Mouse (Mus musculus) hindbrain, embryonic 10.5 days (tissue): ENCODE measurements at regions not wholly inside any gene's neighbourhood (a gene's known extent, or its start where the extent isn't known, plus 50 kb on each side); places are given as distances from the start of the nearest gene placed in this dataset.

Source experiments
- DNase-seq: peaks from one replicate; pipeline ENCODE4 v3.0.0-alpha.2; 2017; ENCODE audit warnings: low spot score
- H3K27ac ChIP-seq: fragments of 300-500 bp; sonication (generic); 2 replicates; pipeline ENCODE4 v1.5.1; 2016; ENCODE audit warnings: mild to moderate bottlenecking, moderate library complexity
- H3K27me3 ChIP-seq: fragments of 300-500 bp; sonication (generic); 2 replicates; pipeline ENCODE4 v1.6.1; 2016; ENCODE audit warnings: mild to moderate bottlenecking; ENCODE audit not compliant: poor library complexity, insufficient read depth, severe bottlenecking
- H3K36me3 ChIP-seq: fragments of 300-500 bp; sonication (generic); 2 replicates; pipeline ENCODE4 v1.6.1; 2016; ENCODE audit warnings: mild to moderate bottlenecking, moderate library complexity
- H3K4me1 ChIP-seq: fragments of 300-500 bp; sonication (generic); replicated peaks from 2 replicates; pipeline ENCODE4 v1.6.1; 2016; ENCODE audit warnings: mild to moderate bottlenecking
- H3K4me3 ChIP-seq: fragments of 300-500 bp; sonication (generic); 2 replicates; pipeline ENCODE4 v1.5.1; 2016; ENCODE audit warnings: mild to moderate bottlenecking, moderate library complexity
- H3K9me3 ChIP-seq: fragments of 300-500 bp; sonication (generic); 2 replicates; pipeline ENCODE4 v1.6.1; 2016; ENCODE audit warnings: mild to moderate bottlenecking, moderate library complexity
- WGBS: fragments of 180-500 bp; shearing (Covaris S2); methylation state at CpG from one replicate; pipeline ENCODE4 v1.1.7; 2016; 5-methylcytosine and 5-hydroxymethylcytosine counted together

DNA sequence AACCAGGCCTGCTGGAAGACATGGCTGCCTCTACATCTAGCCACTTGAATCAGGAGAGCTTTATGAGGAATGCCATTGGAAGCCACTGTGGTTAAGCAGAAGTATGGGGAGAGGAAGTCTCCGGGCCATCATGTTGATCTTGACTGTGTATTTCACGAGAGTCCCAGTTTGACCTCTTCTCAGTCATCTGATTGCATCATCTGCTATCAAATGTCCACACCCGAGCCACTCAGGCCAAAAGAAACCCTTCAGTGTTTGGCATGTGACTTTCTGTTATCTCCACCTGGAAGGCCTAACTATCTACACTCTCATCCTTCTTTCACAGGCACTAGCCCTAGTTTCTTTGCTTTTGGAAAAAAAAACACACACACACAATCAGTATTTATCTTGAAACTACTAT, 186.9 kb upstream of the Id2 start:
- Histone ChIP-seq H3K27me3 (no peaks in the 10 kb centered on the region), H3K9me3 (no peaks in the 10 kb centered on the region), H3K4me3 (no peak overlapping the region), H3K36me3 (no peaks in the 10 kb centered on the region), H3K27ac (no peak overlapping the region), H3K4me1 (peaks cover 6% of the 10 kb centered on the region)
- no peak for DNase-seq
- WGBS: 79% methylated on average over 3 of the region's 3 CpGs

DNA sequence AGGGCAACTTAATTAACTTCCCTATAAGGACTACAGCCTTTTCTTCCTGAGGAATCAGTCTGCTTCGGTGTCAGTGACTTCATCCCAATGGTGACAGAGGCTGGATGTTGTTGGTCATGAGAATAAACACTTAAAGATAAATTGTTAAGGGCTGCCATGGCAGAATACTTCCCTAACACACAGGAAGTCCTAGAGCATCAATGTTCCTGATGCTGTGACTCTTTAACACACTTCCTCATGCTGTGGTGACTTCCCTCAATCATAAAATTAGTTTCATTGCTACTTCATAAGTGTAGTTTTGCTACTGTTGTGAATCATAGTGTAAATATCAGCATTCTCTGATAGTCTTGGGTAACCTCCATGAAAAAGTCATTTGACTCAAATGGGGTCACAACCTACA, 184.5 kb upstream of the Id2 start:
- Histone ChIP-seq H3K4me3 (no peak overlapping the region), H3K9me3 (no peaks in the 10 kb centered on the region), H3K27me3 (no peaks in the 10 kb centered on the region), H3K36me3 (no peaks in the 10 kb centered on the region), H3K4me1 (peaks cover 6% of the 10 kb centered on the region), H3K27ac (no peak overlapping the region)
- WGBS: 71% methylated on average over 1 of the region's 1 CpGs
- DNase-seq: no peak

DNA sequence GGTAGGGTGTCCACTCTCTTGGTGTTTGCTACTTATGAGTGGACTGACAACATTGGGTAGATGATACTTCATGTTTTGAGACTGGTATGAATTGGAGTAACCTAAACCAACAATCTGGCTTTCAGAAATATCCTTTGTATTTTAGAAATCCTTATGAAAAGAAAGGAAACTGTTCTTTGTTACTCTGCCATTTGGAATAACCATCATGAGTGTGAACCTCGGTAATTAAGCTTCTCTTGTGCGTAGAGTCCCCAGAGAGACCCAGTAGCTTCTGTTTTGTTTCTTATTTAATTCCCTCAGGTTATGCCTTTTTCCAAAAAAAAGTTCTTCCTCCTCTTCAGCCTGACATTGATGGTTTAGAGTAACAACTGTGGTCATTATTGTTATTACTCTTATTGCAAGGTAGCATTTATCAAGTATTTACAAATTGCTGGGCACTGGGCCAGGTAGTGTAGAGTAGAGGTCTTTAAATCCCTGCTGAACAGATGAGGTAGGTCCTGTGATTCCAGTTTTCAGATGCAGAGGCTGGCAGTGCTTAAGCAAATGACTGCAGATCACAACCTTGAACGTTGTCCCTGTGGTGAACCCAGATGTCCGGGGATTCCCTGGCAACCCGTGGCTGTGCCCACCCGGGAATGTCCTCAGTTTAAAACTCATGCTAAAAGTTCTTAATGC, 176.8 kb upstream of the Id2 start:
- Histone ChIP-seq H3K27ac (no peak overlapping the region), H3K27me3 (peaks cover 9% of the 10 kb centered on the region; the same call in 1 of the 2 replicates), H3K4me3 (no peak overlapping the region), H3K9me3 (no peaks in the 10 kb centered on the region), H3K36me3 (no peaks in the 10 kb centered on the region), H3K4me1 (peaks cover 18% of the 10 kb centered on the region)
- 86% methylated on average over 6 of the region's 6 CpGs for WGBS
- DNase-seq: no peak

DNA sequence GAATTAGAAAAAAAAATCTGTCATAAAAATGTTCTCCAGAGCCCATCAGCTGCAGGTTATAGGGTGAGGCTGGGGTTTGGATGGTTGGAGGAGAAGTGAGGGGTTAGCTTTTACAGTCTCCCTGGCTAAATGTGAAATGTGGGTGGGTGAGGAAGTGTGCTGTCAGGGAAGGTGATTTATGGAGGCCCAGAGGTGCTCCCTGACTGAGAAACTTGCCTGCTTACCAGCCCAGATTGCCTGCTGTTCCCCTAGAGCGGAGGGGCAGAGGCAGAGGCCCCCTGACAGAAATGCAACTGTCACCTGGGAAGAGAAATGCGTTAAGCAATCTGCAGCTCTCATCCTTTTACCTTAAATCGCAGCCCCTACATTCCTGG, 175.8 kb upstream of the Id2 start:
- Histone ChIP-seq H3K36me3 (no peaks in the 10 kb centered on the region), H3K4me3 (no peak overlapping the region), H3K4me1 (peaks cover 18% of the 10 kb centered on the region), H3K27ac (peak overlapping the region; percentile 45; the same call in 1 of the 2 replicates), H3K27me3 (peaks cover 9% of the 10 kb centered on the region; the same call in 1 of the 2 replicates), H3K9me3 (no peaks in the 10 kb centered on the region)
- DNase-seq: no peak
- WGBS: 70% methylated on average over 3 of the region's 3 CpGs

DNA sequence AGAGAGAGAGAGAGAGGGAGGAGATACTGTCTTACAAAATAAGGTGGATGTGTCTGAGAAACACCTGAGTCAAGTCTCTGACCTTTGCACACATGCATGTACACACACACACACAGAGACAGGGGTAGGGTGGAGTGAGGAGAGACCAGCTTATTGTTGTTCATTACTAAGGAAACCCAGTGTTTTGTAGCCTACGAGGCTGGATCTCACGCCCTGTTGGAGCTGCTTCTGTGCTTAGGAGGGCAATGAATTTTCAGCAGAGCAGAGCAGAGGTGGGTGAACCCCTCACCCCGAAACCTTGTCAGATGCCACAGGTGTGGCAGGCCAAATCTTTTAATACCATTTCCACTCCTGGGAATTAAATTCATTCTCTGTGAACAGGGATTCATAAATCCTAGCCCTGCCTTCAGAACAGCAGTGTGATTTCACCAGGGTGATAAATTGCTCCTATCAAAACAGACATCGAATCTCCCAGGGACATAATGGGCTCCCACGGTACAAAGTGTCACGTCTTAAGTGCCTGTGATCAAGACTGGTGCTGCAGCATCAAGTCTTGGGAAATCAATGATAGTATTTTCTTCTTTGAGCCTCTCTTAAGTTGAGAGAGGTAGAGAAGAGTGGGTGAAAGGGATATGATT, 175.3 kb upstream of the Id2 start:
- no peaks in the 10 kb centered on the region for H3K9me3 ChIP-seq
- whole genome bisulfite sequencing: 66% methylated on average over 6 of the region's 6 CpGs
- H3K4me3 ChIP-seq: no peak overlapping the region
- no peak overlapping the region for H3K27ac ChIP-seq
- peaks cover 18% of the 10 kb centered on the region for H3K4me1 ChIP-seq
- DNase-seq: no peak
- no peaks in the 10 kb centered on the region for H3K36me3 ChIP-seq
- peaks cover 12% of the 10 kb centered on the region; the same call in 1 of the 2 replicates for H3K27me3 ChIP-seq

DNA sequence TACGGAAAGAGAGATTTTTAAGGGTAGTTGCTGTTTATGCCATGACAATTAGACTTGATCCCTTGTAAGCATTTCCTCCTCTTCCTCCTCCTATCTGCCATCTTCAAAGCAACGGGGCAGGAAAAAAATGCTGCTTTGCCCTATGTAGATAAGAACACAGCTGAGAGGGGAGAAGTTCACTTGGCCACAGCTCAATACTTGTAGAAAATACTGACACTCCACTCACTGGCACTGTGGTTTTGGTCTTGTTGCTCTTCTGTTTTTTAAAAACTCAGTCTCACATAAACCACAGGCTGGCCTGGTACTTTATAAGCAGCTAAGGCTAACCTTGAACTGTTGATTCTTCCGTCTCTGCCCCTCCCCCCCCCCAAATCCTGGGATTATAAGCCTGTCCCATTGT, 172.9 kb upstream of the Id2 start:
- H3K9me3 ChIP-seq: no peaks in the 10 kb centered on the region
- peaks cover 16% of the 10 kb centered on the region for H3K27me3 ChIP-seq
- DNase-seq: no peak
- H3K36me3 ChIP-seq: no peaks in the 10 kb centered on the region
- WGBS: 75% methylated on average over 3 of the region's 3 CpGs
- H3K4me3 ChIP-seq: no peak overlapping the region
- H3K27ac ChIP-seq: no peak overlapping the region
- H3K4me1 ChIP-seq: peaks cover 39% of the 10 kb centered on the region

DNA sequence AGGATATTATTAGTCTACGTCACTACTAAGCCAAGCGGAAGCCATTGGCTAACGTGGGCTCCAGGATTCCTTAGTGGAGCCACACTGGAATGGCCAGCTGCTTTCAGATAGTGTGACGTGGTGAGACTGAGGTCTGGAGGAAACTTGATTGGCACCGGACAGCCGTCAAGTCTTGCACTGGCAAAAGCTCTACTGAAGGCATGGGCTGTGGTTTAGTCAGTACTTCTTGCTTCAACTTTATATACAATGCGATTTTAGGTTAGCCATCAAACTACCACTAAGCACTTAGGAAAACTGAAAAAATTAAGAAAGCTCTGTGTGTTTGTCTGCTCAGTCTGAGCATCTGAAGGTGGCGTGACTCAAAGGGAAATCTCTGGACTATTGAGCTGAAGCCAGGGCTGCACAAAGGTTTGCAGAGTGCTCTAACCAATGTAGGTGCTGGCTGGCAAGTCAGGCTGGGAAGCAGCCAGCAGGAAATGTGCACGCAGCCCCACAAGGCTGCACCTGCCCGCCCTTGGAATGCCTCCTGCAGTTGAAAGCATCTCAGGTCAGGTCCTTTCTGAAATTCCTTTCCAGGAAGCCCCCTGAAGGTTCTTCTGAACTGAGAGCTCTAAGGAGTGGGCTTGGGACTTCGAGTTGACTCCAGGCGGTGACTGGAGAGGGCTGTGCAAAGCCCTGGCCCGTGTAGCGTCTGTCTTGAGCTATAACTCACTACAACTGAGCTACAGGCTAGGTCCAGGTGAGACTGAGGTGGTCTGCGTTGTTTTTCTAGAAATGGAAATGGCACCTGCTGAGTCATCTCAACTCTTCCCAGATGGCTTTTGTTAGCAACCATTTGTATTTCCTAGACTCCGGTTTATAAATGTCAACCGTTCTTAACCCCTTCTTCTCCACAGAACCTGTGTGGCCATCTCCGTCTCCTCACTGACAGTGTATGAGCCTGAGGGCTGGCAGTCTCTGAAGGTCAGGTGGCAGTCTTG, 172.2 kb upstream of the Id2 start:
- Histone ChIP-seq H3K4me3 (no peak overlapping the region), H3K36me3 (no peaks in the 10 kb centered on the region), H3K9me3 (no peaks in the 10 kb centered on the region), H3K4me1 (peaks cover 39% of the 10 kb centered on the region), H3K27me3 (peaks cover 16% of the 10 kb centered on the region), H3K27ac (0 out of 2 replicates have a peak overlapping the region, but pooled peaks have one; percentile 12)
- no peak for DNase-seq
- 81% methylated on average over 18 of the region's 18 CpGs for WGBS

DNA sequence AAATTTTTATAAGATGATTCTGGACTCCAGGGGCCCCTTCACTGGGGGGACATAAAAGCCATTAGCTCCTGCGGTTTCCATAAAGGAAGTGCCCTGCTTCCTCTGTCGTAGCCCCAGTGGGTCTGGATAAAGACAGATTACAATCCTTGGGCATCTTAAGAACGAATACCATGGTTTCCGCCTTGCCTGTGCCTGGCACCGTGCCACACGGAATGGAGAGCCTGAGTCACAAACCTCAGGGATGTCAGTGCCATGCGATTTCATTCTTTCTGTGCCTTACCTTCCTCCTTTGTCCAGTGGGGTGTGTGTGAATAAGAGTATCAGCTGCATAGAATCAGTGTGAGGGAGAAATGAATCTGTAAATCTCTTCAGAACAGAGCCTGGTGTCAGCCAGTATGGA, 171.4 kb upstream of the Id2 start:
- Histone ChIP-seq H3K27ac (no peak overlapping the region), H3K36me3 (no peaks in the 10 kb centered on the region), H3K4me3 (no peak overlapping the region), H3K27me3 (peaks cover 16% of the 10 kb centered on the region), H3K9me3 (no peaks in the 10 kb centered on the region), H3K4me1 (peaks cover 39% of the 10 kb centered on the region)
- WGBS: 87% methylated on average over 7 of the region's 7 CpGs
- DNase-seq: no peak

DNA sequence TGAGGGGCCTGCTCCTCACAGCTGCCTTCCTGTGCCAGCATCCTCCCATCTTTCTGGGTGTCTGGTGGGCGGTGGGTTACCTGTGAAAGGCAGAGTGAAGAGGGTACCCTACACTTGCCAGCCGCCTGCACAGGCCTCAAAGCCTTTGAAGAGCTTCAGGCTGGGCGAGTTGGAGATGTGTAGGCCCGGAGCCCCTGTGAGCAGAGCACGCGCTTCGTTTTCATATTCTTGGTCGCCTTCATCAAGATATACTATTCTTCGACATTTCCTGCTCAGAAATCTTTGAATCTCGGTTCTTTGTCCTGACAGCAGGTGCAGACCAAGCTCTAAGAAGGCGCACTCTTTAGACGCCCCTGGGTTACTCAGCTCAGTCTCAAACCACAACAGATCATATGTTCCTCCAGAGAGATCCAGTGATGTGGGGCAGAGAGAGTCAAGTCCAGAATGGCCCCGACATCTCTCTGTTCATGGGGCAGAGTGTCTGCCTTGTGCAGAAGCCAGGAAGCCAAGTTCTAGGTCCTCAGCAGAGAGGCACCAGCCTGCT, 170.7 kb upstream of the Id2 start:
- H3K4me1 ChIP-seq: peaks cover 34% of the 10 kb centered on the region
- peaks cover 12% of the 10 kb centered on the region for H3K27me3 ChIP-seq
- no peak for DNase-seq
- H3K27ac ChIP-seq: no peak overlapping the region
- 91% methylated on average over 13 of the region's 13 CpGs for WGBS
- H3K4me3 ChIP-seq: no peak overlapping the region
- no peaks in the 10 kb centered on the region for H3K36me3 ChIP-seq
- H3K9me3 ChIP-seq: no peaks in the 10 kb centered on the region

DNA sequence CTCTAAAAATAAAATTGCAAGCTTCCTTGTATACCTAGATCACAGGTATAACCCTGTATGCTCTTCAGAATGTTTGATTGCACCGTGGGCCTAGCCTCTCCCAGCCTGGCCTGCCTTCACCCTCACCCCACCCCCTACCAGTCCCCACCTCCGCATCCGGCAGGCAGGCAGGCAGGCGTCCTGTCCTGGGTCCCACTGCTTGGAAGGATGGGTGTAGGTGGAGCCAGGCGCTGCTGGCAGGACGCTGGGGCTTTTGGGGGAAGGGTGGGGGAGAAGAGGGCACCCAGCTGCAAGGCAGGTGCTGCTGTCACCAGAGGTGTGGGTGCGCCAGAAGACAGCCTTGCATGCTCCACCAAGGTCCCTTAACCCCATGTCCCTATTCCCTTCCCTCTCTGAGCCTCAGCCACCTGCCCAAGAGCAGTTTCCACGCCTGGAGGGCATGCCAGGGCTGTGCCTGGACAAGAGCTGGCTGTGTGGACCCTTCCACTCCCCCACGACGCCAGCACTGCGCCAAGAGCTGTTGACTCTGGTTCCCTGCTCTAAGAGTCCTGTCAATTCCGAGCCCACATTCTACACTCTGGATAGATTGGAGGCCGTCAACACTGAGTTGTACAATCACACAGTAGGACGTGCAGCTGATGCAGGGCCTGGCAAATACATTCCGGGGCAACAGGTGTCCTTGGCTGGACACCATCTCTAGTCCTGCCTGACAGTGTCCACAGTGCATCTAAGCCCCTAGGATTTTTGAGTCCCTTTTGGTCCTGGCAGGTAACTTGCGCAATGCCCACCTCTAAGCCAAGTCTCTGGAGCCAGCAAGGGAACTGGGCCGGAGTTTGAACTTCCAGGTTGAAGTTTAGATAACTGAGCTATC, 170.0 kb upstream of the Id2 start:
- H3K4me1 ChIP-seq: peaks cover 27% of the 10 kb centered on the region
- H3K9me3 ChIP-seq: no peaks in the 10 kb centered on the region
- peak overlapping the region; percentile 53 for H3K27ac ChIP-seq
- peaks cover 12% of the 10 kb centered on the region for H3K27me3 ChIP-seq
- no peak for DNase-seq
- 66% methylated on average over 17 of the region's 17 CpGs for WGBS
- no peak overlapping the region for H3K4me3 ChIP-seq
- no peaks in the 10 kb centered on the region for H3K36me3 ChIP-seq

DNA sequence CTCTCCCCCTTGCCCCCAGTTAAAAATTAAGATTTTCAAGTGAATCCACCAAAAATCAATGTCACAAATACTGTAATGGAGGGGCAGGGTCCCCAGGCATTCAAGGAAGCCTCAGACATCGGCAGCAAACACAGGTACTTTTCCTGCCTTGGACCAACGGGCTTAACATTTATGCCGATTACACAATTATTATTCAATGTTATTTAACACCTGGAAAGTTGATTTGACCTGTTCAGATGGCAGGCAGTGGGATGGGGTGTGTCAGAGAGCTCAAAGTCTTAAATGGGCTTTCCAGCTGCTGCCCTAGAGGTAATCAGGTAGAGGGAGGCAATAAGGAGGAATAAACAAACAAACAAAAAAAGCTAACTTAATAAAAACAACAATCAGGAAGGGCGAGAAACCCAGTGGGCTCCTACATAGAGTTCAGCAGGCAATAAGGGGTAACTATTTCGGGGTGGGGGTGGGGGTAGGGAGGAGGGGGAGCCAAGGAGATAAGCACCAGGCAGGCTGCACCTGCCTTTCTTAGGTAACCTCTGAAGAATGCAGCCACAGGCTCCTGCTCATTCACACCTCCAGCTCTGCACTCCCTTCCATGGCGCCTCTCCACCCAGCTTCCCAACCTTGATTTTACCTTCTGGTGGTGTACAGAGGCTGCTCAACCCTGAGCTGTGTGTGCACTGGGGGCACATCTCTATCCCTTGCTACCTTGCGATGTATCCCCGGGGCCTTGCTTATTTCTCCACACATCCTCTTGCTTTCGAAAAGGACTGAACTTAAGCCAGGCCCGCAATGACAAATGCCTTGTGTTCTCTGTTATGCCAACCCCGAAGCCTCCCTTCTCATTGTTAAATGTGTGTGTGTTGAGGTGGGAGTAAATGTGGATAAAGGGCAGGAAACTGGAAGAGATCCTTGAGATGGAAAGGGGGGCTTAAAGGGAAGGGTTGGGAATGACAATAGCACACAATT, 168.9 kb upstream of the Id2 start:
- Histone ChIP-seq H3K36me3 (no peaks in the 10 kb centered on the region), H3K4me1 (peaks cover 27% of the 10 kb centered on the region), H3K4me3 (no peak overlapping the region), H3K27me3 (peaks cover 12% of the 10 kb centered on the region), H3K27ac (no peak overlapping the region), H3K9me3 (no peaks in the 10 kb centered on the region)
- no peak for DNase-seq
- WGBS: 51% methylated on average over 11 of the region's 11 CpGs
